Mouse (Mus musculus) pancreas, adult 10 weeks (tissue): ENCODE data around the gene Stum. TPM values are rescaled to one million over a fixed set of nuclear protein-coding genes. Genes with fewer than 3 reads are reported as not detected.

Source experiments
- polyA plus RNA-seq: library from polyadenylated mRNA; stranded (reverse); fragments of 350-450 nt; fragmentation: Illumina TruSeq; extraction: RNeasy Lipid Tissue Mini Kit (QIAGEN cat#74804); gene quantifications from one replicate; pipeline ENCODE4 v1.2.3, GENCODE M21; 2015; ENCODE audit warnings: low read depth, low replicate concordance; ENCODE audit not compliant: insufficient read depth

The Stum gene
- polyA plus RNA-seq: 1.4 TPM

DNA sequence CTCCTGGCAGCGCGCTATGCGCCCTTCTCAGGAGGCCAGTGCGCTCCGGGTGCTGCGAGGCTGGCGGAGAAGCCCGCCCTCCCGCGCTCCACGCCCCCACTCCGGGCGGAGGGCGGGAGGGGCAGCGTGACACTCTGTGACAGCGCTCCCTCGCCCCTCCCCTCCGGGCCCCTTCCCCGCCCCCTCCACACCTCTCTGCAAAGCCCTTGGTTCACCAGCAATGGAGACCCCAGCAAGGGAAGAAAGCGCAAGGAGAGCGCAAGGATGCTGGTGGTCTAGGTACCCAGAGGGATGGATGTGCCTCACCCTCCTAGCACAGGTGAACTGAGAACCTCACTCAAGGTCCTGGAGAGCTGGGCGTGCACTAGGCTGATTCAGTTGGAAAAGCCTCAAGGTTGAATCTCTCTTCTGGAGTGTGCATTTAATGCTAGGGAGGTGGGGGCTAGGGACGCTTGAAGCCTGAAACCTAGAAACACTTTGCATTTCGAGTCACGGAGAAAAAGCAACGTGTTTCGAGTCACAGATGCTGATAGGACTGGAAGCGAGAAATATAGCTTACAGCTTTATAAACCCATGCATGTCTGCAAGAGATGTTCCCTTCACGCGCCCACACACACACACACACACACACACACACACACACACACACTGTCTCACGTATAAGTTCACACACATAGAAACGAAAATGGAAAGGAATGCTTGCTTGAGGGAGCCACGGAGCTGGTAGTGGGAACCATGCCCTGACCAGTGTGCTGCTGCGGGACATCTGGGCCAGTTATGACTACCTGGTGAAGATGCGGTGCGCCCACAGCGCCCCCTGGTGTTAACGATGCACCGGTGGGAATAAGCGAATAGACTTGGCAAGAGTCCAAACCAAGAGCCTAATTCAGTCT is at the start of gene Stum:
TSS of gene Stum (minus strand) at position 106 of the 893 bp plus-strand sequence.

Other genes with a start within 250 kb of the Stum start
- gene Psen2, start 220.1 kb downstream of the Stum start, polyA plus RNA-seq: 21.3 TPM
- gene Itpkb, start 153.0 kb downstream of the Stum start, polyA plus RNA-seq: 14.6 TPM
- gene Parp1, start 85.4 kb upstream of the Stum start, polyA plus RNA-seq: 17.5 TPM
- gene Lin9, start 157.6 kb upstream of the Stum start, polyA plus RNA-seq: 0.83 TPM
- gene Mixl1, start 213.5 kb upstream of the Stum start, polyA plus RNA-seq: not detected
- 8.7 TPM for gene Acbd3, start 242.5 kb upstream of the Stum start, polyA plus RNA-seq